Mouse (Mus musculus): Measurements from ENCODE around the gene Reln. TPM values are rescaled to one million over a fixed set of nuclear protein-coding genes. Genes with fewer than 3 reads are reported as not detected.

Gene Reln
- polyA plus RNA-seq, 1 experiment from 2014 or later = 1.8 TPM

GRCm38 (mm10) chr5:22033039-22033438, 311.5 kb downstream of the Reln start:
- no peak overlapping the region for H3K4me3 ChIP-seq (ENCODE audit: low read depth, low read length)
- TF ChIP-seq CTCF (IDR thresholded peaks at IDR 0.05; ENCODE audit: low read depth) = no peak
- no peak overlapping the region for H3K4me2 ChIP-seq
- H3K4me1 ChIP-seq (ENCODE audit: insufficient read depth) = no peaks in the 10 kb centered on the region
- H3K27ac ChIP-seq (ENCODE audit: low read depth) = no peak overlapping the region
- DNase-seq = no peak
- ATAC-seq (ENCODE audit: insufficient read depth) = no peak
- H3K9ac ChIP-seq = no peak overlapping the region
- H3K36me3 ChIP-seq (ENCODE audit: insufficient read depth) = no peaks in the 10 kb centered on the region
- H3K9me3 ChIP-seq (ENCODE audit: low read depth, low read length) = no peaks in the 10 kb centered on the region
- no peaks in the 10 kb centered on the region for H3K27me3 ChIP-seq (ENCODE audit: insufficient read depth, low read length)
- WGBS = 89% methylated on average over 8 of the region's 8 CpGs

DNA sequence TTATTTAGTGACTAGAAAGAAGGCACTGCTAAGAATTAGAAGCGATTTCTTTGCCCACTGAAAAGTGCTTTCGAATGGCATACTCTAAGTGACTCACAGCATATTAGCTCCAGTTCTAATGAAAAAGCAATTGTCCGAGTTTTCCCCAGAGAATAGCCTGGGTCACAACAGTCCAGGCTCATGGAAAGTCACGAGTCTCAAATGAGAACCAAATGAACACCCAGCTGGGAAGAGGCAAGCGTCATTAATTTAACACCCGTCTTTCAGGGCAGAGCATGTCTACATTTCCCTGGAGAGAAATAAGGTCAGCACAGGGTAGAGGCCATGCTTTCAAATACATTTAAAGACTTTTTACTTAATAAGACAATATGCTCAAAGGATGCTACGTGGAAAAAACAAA, 312.8 kb downstream of the Reln start:
- no peak overlapping the region for H3K4me3 ChIP-seq (ENCODE audit: low read depth, low read length)
- no peak for TF ChIP-seq CTCF (IDR thresholded peaks at IDR 0.05; ENCODE audit: low read depth)
- no peak overlapping the region for H3K9ac ChIP-seq
- H3K36me3 ChIP-seq (ENCODE audit: insufficient read depth) = no peaks in the 10 kb centered on the region
- H3K4me2 ChIP-seq = no peak overlapping the region
- no peak overlapping the region for H3K27ac ChIP-seq (ENCODE audit: low read depth)
- H3K4me1 ChIP-seq (ENCODE audit: insufficient read depth) = no peaks in the 10 kb centered on the region
- 54% methylated on average over 7 of the region's 7 CpGs for WGBS
- ATAC-seq (ENCODE audit: insufficient read depth) = no peak
- no peaks in the 10 kb centered on the region for H3K9me3 ChIP-seq (ENCODE audit: low read depth, low read length)
- DNase-seq = no peak
- no peaks in the 10 kb centered on the region for H3K27me3 ChIP-seq (ENCODE audit: insufficient read depth, low read length)

- ATAC-seq (ENCODE audit: insufficient read depth) (no peak), DNase-seq (no peak)
- no peak overlapping the region for H3K27ac ChIP-seq (ENCODE audit: low read depth)
- no peaks in the 10 kb centered on the region for H3K36me3 ChIP-seq (ENCODE audit: insufficient read depth)
- no peaks in the 10 kb centered on the region for H3K9me3 ChIP-seq (ENCODE audit: low read depth, low read length)
- H3K9ac ChIP-seq = no peak overlapping the region
- no peak for TF ChIP-seq CTCF (IDR thresholded peaks at IDR 0.05; ENCODE audit: low read depth)
- no peaks in the 10 kb centered on the region for H3K27me3 ChIP-seq (ENCODE audit: insufficient read depth, low read length)
- H3K4me3 ChIP-seq (ENCODE audit: low read depth, low read length) = no peak overlapping the region
- 83% methylated on average over 11 of the region's 11 CpGs for whole genome bisulfite sequencing
- H3K4me2 ChIP-seq = no peak overlapping the region
- no peaks in the 10 kb centered on the region for H3K4me1 ChIP-seq (ENCODE audit: insufficient read depth)
Measured at GRCm38 (mm10) chr5:22028379-22028778, 316.1 kb downstream of the Reln start.

DNA sequence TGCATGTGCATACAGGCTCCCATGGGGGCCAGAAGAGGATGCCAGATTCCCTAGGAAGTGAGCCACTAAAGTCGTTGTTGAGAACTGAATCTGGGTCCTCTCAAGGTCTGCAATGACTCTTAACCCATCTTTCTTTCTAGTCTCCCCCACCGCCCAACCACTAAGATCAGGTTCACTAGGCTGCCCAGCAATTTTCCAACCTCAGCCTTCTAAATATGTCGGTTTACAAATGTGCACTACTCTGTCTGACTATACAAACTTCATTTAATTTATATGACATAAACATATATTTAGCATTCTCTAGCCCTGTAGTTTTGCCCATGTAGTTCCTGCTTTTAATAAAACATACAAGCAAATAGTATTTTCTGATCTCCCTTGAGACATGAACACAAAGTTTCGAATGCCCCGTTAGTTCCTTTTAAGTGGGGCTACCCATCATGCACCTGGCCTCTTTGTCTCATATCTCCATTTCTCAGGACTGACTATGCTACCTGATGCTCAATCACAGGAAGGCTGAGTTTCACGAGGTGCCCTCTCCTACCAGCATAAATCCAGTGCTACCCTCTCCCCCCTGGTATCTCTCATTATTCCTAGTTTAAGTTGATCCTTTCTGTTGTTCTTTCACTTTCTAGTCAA, 317.1 kb downstream of the Reln start:
- no peaks in the 10 kb centered on the region for H3K4me1 ChIP-seq (ENCODE audit: insufficient read depth)
- no peak overlapping the region for H3K4me3 ChIP-seq (ENCODE audit: low read depth, low read length)
- no peak for TF ChIP-seq CTCF (IDR thresholded peaks at IDR 0.05; ENCODE audit: low read depth)
- ATAC-seq (ENCODE audit: insufficient read depth) = no peak
- no peaks in the 10 kb centered on the region for H3K27me3 ChIP-seq (ENCODE audit: insufficient read depth, low read length)
- no peaks in the 10 kb centered on the region for H3K9me3 ChIP-seq (ENCODE audit: low read depth, low read length)
- H3K4me2 ChIP-seq = no peak overlapping the region
- no peaks in the 10 kb centered on the region for H3K36me3 ChIP-seq (ENCODE audit: insufficient read depth)
- H3K9ac ChIP-seq = no peak overlapping the region
- H3K27ac ChIP-seq (ENCODE audit: low read depth) = no peak overlapping the region
- no peak for DNase-seq
- WGBS = 81% methylated on average over 6 of the region's 6 CpGs

GRCm38 (mm10) chr5:22025746-22026145, 318.8 kb downstream of the Reln start:
- no peak for TF ChIP-seq CTCF (IDR thresholded peaks at IDR 0.05; ENCODE audit: low read depth)
- WGBS = 72% methylated on average over 4 of the region's 4 CpGs
- ATAC-seq (ENCODE audit: insufficient read depth) (no peak), DNase-seq (no peak)
- no peak overlapping the region for H3K27ac ChIP-seq (ENCODE audit: low read depth)
- H3K4me2 ChIP-seq = no peak overlapping the region
- no peaks in the 10 kb centered on the region for H3K27me3 ChIP-seq (ENCODE audit: insufficient read depth, low read length)
- H3K9me3 ChIP-seq (ENCODE audit: low read depth, low read length) = no peaks in the 10 kb centered on the region
- no peak overlapping the region for H3K4me3 ChIP-seq (ENCODE audit: low read depth, low read length)
- H3K36me3 ChIP-seq (ENCODE audit: insufficient read depth) = no peaks in the 10 kb centered on the region
- no peak overlapping the region for H3K9ac ChIP-seq
- no peaks in the 10 kb centered on the region for H3K4me1 ChIP-seq (ENCODE audit: insufficient read depth)

DNA sequence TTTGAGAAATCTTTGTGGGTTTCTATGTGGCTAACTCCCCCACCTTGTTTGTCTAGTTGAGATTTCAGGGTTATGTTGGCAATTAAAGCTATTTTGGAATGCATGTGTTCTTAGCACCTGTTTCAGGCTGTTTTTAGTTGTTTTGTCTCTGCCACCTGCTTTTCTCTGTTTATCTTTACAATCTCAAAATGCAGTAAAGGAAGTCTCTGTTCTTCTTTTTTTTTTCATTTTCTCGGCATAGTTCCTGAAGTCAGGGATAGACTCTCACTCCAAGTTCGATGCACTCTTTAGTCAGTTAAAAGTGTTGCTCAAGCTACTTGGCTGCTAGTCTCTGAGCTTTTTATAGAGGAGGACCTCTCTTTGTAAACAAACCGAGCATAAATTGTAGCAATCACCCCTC, 320.4 kb downstream of the Reln start:
- Histone ChIP-seq H3K9ac (no peak overlapping the region), H3K9me3 (ENCODE audit: low read depth, low read length) (no peaks in the 10 kb centered on the region), H3K36me3 (ENCODE audit: insufficient read depth) (no peaks in the 10 kb centered on the region), H3K4me3 (ENCODE audit: low read depth, low read length) (no peak overlapping the region), H3K4me1 (ENCODE audit: insufficient read depth) (no peaks in the 10 kb centered on the region), H3K4me2 (no peak overlapping the region), H3K27ac (ENCODE audit: low read depth) (no peak overlapping the region), H3K27me3 (ENCODE audit: insufficient read depth, low read length) (no peaks in the 10 kb centered on the region)
- 32% methylated on average over 3 of the region's 3 CpGs for WGBS
- TF ChIP-seq CTCF (IDR thresholded peaks at IDR 0.05; ENCODE audit: low read depth) = no peak
- DNase-seq (no peak), ATAC-seq (ENCODE audit: insufficient read depth) (no peak)

DNA sequence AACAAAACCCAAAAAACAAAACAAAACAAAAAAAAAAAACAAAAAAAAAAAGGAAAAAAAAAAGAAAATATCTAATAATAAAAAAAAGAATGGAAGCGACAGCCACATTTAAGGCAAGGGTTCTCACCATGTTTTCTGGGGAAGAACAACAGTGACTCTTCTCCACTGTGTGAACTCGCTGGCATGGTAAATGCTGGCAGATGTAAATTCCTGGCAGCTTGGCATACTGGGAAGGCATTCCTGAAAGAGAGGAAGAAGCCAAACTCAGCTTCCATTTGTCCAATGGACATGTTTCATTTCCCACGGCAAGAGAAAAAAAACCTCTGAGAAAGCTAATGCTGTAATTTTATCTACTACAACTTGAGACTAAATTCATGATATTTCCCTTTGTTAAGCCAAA, 326.6 kb downstream of the Reln start:
- no peak for TF ChIP-seq CTCF (IDR thresholded peaks at IDR 0.05; ENCODE audit: low read depth)
- Histone ChIP-seq H3K4me3 (ENCODE audit: low read depth, low read length) (no peak overlapping the region), H3K27me3 (ENCODE audit: insufficient read depth, low read length) (no peaks in the 10 kb centered on the region), H3K36me3 (ENCODE audit: insufficient read depth) (no peaks in the 10 kb centered on the region), H3K9ac (no peak overlapping the region), H3K4me2 (no peak overlapping the region), H3K9me3 (ENCODE audit: low read depth, low read length) (no peaks in the 10 kb centered on the region), H3K27ac (ENCODE audit: low read depth) (no peak overlapping the region), H3K4me1 (ENCODE audit: insufficient read depth) (no peaks in the 10 kb centered on the region)
- 76% methylated on average over 3 of the region's 3 CpGs for WGBS
- ATAC-seq (ENCODE audit: insufficient read depth) (no peak), DNase-seq (no peak)

DNA sequence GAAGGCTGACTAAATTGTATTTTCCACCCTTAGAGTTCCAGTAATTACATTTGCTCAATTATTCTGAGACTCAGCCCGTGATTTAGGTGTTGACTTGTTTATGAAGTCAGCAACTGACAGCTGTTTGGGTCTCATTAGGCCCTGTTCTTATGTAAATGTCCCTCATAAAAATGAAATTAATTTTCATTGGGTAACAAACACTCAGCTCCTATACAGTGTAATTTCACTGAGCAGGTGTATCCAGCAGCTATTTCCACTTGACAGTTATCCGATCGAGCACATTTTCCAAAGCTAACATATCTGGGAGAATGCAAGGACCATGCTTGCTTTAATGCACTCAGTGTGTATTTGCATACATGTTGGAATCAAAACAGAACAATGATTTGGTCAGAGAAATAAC, 330.0 kb downstream of the Reln start:
- Histone ChIP-seq H3K9me3 (ENCODE audit: low read depth, low read length) (no peaks in the 10 kb centered on the region), H3K4me2 (no peak overlapping the region), H3K4me1 (ENCODE audit: insufficient read depth) (no peaks in the 10 kb centered on the region), H3K27me3 (ENCODE audit: insufficient read depth, low read length) (no peaks in the 10 kb centered on the region), H3K27ac (ENCODE audit: low read depth) (no peak overlapping the region), H3K4me3 (ENCODE audit: low read depth, low read length) (no peak overlapping the region), H3K36me3 (ENCODE audit: insufficient read depth) (no peaks in the 10 kb centered on the region), H3K9ac (no peak overlapping the region)
- WGBS = 92% methylated on average over 3 of the region's 3 CpGs
- no peak for TF ChIP-seq CTCF (IDR thresholded peaks at IDR 0.05; ENCODE audit: low read depth)
- ATAC-seq (ENCODE audit: insufficient read depth) = no peak
- DNase-seq = no peak

All from lung, embryonic 14.5 days (tissue).